Mouse (Mus musculus): ENCODE results near the gene Col9a3. TPM values are rescaled to one million over a fixed set of nuclear protein-coding genes. Genes with fewer than 3 reads are reported as not detected.

Col9a3 gene
- under 1 TPM in 1 of 2 experiments, not detected in 1; 0.47 TPM for total RNA-seq (2021)

DNA sequence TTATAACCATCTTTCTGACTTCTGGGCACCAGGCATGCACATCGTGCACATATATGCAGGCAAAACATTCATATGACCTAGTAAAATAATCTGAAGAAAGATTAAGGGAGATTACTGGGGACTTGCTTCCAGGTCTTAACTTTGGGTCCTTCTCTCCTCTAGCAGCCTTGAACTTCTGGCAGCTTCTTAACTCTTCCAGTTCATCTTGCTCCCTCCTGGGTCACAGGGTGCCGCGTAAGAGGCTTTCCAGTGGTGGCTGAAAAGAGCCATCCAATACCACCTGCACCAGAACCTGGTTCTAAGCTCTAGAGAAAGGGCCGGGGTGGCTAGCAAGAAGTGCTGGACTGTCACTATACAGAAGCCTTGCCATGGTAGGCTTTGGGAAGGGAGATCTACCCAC lies at the start of gene Col9a3:
TSS of gene Col9a3 (plus strand) at position 301 of the 400 bp plus-strand sequence.
- intact Hi-C loops (cut with DNase I): no loop called here
- no peak for DNase-seq

DNA sequence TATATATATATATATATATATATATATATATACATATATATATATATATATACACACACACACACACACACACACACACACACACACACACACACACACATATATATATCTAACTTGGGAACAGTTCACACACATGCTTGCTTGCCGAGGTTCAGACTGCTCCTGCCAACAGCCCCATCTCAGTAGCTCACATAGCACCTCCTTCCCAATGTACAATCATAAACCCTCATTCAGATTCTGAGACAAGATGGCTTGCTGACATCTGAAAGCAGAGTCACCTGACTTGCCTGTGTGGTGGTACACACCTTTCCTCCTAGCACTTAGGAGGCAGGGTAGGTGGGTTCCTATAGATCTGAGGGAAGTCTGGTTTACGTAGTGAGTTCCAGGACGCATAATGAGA lies 45.2 kb upstream of the Col9a3 start:
- no peak for DNase-seq
- intact Hi-C loops (cut with DNase I): no loop called here

DNA sequence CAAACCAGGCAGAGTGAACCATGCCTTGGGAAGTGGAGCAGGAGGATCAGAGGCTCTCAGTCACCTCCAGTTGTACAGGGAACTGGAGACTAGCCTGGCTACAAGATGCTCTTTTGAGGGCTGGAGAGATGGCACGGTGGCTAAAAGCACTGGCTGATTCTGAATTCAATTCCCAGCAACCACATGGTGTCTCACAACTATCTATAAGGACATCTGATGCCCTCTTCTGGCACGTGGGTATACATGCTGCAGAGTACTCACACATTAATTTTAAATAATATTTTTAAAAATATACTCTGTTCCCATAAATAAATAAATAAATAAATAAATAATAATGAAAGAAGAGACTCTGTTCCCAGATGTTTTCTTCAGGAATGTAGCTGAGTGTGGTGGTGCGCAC lies 42.4 kb upstream of the Col9a3 start:
- DNase-seq: no peak
- intact Hi-C loops (cut with DNase I): no loop called here

DNA sequence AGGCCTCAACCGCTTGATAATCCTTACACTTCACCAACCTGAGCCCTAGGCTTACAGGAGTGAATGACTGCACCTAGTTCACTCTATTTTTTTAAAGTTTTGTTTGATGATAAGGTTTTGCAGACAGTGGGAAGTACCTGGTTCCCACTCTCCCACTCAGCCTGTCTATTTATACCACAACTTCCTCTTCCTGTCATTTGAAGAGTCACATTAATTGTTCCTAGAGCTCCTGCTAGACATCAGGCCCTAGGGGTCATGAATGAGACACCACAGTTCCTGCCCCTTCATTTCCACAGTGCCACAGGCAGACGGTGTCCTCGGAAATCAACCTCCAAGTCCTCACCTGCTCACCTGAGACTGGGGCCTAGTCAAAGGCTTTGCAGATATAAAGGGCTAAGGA lies 41.1 kb upstream of the Col9a3 start:
- no peak for DNase-seq
- intact Hi-C loops (cut with DNase I): no loop called here

DNA sequence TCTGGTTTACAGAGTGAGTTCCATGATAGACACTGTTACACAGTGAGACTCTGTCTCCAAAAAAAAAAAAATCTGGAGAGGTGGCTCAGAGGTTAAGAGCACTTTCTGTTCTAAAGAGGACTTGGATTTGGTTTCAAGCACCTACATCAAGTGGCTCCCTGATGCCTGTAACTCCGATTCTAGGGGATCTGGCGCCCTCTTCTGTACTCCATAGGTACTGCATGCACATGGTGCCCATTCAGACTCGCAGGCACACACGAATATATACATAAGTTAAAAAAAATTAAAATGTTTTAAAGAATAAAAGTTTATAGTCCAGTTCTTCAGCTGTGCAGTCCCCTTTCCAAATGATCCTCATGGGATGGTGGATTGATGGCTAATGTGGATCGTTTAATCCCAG lies 37.3 kb upstream of the Col9a3 start:
- intact Hi-C loops (cut with DNase I): no loop called here
- no peak for DNase-seq

DNA sequence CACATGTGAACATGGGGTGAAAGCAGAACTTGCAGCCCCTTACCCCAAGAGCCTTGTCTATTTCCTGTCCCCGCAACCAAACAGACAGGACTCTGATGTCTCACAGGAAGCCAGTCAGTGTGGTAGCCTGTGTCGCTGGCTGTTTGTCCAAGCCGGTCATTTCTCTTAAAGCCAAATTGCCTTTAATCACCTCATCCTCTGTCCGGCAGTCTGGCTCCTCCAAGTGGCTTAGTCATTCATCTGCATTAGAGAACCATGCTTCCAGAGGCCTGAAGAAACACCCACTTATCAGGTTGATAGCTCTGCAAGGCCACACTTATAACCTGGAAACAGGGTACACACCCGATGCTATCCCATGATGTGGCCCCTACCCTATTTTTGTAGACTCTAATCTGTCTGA lies 35.4 kb upstream of the Col9a3 start:
- no peak for DNase-seq
- intact Hi-C loops (cut with DNase I): no loop called here

DNA sequence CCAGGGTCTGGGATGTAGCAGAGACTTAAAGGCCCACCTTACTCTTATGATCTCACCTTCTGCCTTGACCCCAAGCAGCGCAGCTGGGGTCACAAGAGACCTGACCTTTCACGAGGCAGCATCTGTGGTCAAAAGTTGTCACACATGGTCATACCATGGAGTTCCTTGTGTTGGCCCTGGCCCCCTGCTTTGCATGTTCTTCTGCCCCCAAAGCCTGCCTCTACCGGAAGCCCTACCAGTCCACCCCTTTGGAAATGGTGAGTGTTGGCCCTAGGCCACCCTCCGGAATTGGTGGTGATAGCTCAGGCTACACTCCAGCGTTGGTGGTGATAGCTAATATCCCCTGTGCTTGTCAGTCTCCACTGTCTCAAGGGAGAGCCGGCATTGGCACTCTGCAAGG lies 34.3 kb upstream of the Col9a3 start:
- intact Hi-C loops (cut with DNase I): no loop called here
- no peak for DNase-seq

DNA sequence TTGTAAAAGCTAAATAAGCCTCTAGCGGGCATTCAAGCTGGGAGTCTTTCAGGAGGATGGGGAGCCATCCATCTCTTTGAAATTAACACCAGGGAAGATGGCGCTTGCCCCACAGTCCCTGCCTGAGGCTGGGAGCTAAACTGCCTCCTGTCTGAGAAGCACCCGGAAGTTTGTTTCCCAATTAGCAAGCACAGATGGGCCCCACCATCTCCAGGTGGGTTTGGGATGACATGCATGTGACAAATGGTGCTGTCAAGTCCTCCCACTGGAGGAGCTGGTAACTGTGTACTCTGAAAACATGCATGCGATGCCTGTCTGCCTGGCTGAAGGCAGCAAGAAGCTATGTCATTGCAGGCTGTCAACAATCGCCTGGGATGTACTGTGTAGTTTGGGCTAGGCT lies 33.7 kb upstream of the Col9a3 start:
- intact Hi-C loops (cut with DNase I): no loop called here
- no peak for DNase-seq

DNA sequence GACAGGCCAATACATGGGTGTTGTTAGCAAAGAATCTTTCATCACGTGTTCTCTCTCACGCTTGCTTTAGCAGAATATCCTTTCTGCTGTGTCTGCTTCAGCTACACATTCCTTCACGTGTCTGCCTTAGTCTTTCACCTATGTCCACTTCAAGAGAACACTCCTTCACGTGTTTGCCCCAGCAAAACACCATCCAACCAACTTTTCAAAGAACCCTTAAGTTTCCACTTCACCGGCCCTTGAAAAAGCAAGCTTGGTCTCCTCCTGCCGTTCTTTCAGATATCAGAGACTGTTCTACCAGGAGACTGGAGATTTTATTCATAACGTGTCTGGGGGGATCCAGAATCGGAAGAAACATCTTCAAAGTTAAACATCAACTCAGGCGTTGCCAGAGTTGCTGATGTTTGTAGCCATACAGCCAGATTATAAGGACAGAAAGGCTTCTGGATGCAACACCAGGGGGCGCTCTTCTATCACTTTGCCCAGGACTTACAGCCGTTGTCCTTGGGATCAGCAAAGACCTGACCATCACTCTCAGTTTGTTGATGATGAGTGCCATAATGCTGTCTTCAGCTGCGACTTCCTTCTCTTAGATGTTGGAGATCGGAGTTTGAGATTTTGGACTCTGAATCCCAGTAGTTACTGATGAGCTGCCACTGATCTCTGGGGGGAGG lies 31.2 kb upstream of the Col9a3 start:
- intact Hi-C loops (cut with DNase I): loop anchor here (1.0 to 5.0 kb wide), 3 partner anchors 12 to 211 kb away; partner anchors contain the start of gene Bhlhe23
- peak; percentile 48 to 66 for DNase-seq

DNA sequence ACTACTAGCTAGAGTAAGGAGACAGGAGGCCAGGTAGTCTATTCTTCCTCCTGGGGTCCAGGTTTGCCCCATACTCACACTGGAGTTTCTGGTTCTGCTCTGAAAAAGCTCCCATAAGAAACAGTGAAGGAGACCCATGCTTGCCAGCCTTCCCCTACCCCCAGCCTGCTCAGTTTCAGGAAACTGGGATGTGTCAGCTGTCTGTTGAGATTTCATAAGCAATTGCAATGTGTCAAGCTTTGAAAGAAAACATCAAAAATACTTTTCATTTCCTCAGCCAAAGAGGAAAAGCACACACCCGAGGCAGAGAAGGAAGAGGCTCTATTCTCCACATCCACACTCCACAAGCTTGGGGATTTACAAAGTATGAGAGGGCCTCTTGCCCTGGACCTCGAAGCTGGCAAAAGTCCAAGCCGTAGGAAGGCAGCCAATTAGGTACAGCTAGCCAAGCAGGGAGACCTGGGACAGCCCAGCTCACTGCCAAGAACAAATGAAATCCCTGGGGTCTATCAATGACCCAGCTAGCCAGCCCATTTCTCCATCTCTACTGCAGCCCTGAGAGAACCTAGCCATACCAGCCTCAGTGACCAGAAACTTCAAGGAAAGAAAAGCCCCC lies 28.5 kb upstream of the Col9a3 start:
- intact Hi-C loops (cut with DNase I): loop anchor here (5.0 kb wide), 2 partner anchors 178 to 208 kb away; partner anchors contain the start of gene Bhlhe23
- DNase-seq: peak; percentile 75

DNA sequence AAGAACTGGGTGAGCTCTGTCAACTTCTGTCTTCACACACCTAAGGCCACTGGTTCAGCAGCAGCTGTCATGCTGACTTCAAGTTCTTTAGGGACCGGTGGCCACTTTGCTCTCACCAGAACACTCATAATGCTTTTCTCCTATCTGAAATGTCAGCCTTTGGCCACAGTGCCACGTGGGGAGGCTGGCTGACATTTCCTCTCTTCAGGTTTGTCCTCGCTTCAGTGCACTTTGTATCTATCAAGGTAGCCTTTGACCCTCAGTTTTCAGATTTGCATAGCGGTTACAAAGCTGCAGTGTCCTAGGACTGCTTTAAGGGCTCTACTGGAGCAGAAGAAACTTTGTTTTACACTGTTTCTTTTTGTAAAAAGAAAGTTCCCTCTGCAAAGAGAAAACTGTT lies 21.1 kb upstream of the Col9a3 start:
- intact Hi-C loops (cut with DNase I): loop anchor here (5.0 kb wide), 2 partner anchors 149 to 299 kb away; no protein-coding TSS in a partner anchor
- DNase-seq: no peak

DNA sequence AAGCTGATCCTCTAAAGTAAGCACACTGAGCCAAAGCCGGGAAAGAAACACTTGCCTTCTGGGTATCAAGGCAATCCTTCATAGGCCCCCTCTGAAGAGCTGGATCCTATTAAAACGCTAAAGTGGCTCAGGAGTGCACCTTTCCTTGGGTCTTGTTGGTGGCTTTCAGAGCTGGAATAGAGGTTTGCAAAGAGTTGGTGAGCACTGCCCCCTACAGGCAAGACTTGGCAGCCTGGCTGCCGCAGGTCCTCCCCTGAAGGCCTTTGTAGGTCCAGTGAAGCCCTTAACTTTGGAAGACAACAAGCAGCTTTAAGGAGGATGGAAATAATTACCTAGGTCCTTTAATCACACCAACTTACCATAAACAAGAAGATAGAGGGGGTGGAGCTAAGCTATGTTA lies 18.9 kb upstream of the Col9a3 start:
- peak; percentile 72 to 81 for DNase-seq
- intact Hi-C loops (cut with DNase I): loop anchor here (1.0 to 5.0 kb wide), 5 partner anchors 12 to 301 kb away; no protein-coding TSS in a partner anchor

DNA sequence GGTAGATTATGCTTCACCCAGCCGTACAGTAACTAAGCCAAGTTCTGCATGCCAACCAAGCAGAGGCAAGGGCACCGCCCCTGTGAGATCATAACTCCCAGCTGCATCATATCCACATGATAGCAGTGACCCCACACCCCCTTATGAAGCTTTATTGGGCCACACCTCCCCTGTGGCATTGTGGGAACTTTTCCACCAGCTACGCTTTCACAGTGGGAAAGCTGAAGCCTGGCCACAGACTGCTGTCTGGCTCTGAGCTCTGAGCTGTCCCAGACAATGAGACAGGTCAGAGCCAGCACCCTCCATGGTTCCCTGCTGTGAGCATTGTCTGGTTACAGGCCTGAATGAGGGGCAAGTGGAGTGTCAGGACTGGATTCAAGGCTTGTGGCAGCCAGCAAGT lies 16.6 kb upstream of the Col9a3 start, which contains the start of gene Mrgbp:
TSS of gene Mrgbp (plus strand) at position 303 of the 400 bp plus-strand sequence.
- DNase-seq: no peak
- intact Hi-C loops (cut with DNase I): loop anchor here (5.0 kb wide), 1 partner anchor 196 kb away; the partner anchor contains the start of gene Bhlhe23

DNA sequence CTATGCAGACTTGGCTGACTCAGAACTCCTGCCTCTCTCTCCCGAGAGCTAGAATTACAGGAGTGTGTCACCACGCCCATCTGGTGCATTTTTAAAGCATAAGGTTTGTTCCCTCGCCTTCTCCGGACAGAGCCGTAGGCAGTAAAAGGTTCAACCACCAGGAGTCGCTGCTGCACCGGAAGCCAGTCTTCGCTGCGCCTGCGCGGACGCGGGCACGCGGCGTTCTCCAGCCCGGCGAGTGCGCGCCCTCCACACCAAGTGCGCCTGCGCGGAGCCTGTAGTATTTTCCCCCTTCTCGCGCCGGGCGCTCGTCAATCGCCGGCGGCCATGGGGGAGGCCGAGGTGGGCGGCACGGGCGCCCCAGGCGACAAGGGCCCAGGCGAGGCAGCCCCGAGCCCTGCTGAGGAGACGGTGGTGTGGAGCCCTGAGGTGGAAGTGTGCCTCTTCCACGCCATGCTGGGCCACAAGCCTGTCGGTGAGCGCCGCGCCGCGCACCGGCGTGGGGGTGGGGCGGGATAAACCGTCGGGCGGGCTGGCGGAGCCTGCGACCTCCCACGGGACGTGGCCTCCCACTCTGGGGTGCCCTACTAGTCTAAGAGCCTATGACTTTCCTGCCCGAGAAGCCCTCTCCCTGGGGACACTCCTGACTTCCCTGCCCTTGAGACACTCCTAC lies 15.0 kb upstream of the Col9a3 start:
- intact Hi-C loops (cut with DNase I): loop anchor here (1.0 to 5.0 kb wide), 2 partner anchors 163 to 195 kb away; partner anchors contain the start of gene Bhlhe23
- DNase-seq: peak; percentile 99

DNA sequence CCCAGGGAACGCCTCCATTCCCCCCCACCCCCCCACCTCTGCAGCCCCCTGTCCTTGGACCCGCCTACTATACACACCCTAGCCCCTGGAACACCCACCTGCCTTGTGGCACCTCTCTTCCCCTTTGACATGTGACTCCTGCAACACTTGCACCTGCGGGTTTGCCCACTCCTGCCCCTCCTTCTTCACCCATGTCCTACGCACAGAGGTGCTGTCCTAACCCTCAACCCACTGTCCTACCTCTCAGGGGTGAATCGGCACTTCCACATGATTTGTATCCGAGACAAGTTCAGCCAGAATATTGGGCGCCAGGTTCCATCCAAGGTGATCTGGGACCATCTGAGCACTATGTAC lies 14.5 kb upstream of the Col9a3 start:
- DNase-seq: no peak
- intact Hi-C loops (cut with DNase I): loop anchor here (5.0 kb wide), 1 partner anchor 194 kb away; the partner anchor contains the start of gene Bhlhe23

DNA sequence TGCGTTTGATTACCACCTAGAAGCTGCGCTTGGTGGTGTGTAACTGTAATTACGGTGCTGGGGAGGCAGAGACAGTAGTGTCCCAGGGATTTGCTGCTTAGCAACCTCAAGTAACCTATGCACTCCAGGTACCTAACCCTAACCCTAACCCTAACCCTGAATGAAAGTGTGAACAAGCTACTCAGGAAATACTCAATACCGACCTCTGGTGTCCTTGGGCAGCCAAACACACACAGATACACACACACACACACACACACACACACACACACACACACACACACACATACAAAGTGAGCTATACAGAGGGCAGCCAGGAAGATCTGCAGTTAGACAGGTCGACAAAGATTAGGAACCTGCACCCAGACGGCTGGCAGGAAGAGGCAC lies 8.9 kb upstream of the Col9a3 start:
- no peak for DNase-seq
- intact Hi-C loops (cut with DNase I): no loop called here

DNA sequence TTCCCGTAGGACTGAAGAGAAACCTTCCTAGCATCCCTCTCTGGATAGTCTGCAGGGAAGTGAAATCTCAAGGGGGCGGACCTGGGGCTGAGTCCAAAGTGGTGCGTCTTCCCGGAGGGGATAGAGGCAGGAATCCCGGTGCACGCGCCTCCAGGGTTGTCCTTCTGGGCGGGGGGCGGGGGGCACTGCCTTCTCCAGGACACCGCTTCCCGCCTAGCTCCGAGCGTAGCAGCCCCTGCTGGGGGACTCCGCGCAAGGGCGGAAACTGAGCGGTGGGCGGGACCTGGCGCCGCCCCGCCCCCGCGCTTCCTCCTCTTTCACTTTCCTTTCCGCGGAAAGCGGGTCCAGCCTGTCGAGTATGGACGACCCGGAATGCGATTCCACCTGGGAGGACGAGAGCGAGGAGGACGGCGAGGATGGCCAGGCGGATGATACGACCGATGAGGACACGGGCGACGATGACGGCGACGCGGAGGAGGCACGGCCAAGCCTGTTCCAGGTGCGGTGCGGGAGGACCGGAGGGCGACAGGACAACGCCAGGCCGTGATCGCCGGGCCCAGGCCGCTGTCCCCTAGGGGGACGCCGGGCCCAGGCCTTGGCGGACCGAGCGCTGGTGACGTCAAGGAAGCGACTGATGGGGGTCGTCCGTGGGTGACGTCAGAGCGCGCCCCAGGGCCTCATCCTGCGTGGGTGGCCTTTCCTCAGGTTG lies 8.3 kb upstream of the Col9a3 start, which contains the start of gene Ogfr:
TSS of gene Ogfr (plus strand) at position 123 of the 709 bp plus-strand sequence.
- intact Hi-C loops (cut with DNase I): no loop called here
- DNase-seq: peak; percentile 83 to 89

DNA sequence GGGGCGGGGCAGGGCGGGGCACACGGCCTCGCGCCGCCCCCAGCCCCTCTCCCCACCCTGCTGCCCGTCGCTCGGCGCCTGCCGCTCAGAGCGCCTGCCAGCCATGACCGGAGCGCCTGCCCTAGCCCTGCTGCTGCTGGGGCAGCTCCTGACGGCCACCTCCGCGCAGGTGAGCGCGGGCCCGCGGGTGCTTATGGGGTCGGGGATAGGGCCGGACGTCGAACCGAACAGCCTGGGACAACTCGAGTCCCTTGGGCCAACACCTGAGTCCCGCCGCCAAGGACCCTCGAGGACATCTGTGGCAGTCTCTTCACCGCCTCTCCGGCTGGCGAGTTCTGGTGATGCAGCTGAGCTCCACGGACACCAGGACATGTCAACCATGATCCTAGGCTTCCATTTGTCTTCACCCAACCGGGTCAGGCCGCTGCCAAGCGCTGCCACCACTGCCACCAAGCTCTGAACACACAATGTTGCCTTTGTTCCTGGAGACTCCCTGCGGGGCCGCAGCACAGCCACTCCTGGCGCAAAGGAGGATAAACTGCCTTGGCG lies 641 bp downstream of the Col9a3 start:
- no peak for DNase-seq
- intact Hi-C loops (cut with DNase I): no loop called here

DNA sequence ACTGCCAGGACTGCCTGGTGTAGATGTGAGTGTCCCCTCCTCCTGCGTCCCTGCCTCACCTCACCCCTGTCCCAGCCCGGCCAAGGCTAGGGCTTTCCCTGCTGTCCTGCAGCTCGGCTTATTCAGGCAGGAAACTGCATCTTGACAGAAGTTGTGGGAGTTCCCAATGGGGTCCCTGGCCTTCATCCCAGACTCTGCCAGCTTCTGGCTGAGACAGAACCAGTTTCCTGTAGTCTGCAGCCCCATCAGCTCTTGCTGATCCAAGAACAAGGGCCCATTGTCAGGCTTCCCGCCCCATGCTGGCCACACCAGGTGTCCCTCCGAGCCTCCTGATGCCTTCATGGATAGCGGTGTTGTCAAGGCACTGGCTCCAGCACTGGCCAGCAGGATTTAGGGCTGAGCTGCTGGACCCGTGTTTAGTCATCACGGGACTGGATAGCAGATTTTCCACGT lies 3.0 kb downstream of the Col9a3 start:
- intact Hi-C loops (cut with DNase I): no loop called here
- no peak for DNase-seq

DNA sequence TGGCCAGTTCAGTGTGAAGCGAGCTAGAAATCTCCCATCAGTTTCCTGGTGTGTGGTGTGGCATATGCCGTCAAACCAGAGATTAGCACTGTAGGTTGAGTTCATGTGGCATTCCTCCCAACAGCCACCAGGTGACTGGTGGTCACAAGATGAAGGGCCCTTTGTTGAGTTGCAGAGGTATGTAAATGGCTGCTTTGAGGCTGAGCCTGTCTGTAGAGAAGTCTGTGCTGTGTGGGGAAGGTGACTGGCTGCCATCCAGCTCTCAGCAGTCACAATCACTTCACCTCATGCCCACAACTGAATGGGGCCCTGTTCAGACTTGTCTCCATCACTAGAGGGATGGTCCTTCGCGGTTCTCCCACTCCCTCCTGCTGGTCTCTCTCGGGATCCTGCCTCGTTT lies 7.2 kb downstream of the Col9a3 start:
- DNase-seq: no peak
- intact Hi-C loops (cut with DNase I): no loop called here
